Mouse (Mus musculus): ENCODE data around the gene Abcg4.
A peak's percentile ranks its signal among the peaks of the same experiment; 100 is the strongest.

The Abcg4 gene

DNA sequence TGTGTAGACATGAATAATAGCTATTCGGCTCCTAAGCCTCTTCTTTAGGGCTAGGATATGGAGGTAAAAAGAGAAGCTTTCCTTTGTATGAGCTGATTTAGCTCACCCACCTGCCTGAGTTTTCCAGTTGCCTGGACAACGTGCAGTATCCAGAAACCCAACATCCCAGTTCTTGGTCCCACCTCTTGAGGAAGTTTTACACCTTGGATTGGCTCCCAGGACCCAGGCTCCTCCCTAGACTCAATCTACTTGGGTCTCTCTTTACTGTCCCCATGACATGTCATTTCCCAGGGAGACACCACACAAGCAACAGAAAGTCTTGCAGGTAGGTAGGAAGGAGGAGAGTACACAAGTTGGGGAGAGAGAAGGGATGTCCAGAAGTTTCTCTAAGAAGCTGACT is 48.0 kb downstream of the Abcg4 start, which contains the start of gene Ccdc153:
TSS of gene Ccdc153 (plus strand) at position 278 of the 400 bp plus-strand sequence.
- no peak for DNase-seq (ENCODE audit: low read depth, low spot score)

DNA sequence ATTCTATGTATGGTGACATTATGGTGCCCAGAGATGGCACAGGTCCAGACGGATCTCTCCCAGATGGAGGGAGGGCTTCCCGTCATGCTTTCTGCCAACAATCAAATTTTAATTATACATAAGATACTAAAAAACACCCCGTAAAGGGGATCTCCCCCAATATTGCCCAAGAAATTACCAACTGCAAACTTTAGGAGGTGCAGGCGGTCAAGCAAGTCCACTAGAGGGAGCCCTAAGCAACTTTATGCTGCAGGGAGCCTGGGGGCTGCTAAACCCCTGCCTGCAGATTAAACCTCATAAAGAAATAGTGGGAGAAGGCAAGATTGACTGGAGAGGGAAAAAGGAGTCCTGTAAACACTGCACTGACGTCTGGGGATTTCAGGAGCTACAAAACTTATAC is 49.0 kb downstream of the Abcg4 start:
- DNase-seq (ENCODE audit: low read depth, low spot score): no peak

DNA sequence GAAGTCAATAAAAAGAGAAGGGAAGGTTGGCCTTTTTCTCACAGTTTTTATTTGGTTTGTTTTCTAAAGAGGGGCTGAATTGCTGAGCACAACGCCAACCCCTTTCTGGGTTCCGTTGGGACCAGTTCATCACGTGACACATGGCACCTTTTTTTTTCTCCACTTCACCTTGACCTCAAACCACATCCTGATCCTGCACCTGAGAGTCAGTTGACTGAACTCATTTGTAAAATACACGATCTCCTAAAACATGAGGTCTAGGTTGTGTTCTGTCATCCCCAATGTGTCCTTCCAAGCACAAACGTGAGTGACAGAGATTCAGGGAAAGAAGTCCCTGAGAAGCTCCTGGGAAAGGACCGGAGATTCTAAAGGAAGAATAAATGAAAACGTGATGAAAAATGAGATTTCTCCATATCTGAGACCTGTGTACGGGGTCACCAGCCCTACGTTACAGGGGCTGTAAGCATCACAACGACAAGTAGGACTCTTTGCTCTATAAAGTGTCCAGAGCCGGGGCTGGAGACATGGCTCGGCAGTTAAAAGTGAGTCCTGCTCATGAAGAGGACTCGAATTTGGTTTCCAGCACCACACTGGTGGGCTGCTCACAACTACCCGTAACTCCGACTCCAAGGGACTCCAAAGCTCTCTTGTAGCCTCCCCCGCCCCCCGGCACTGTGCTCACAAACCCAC is 49.8 kb downstream of the Abcg4 start:
- DNase-seq (ENCODE audit: low read depth, low spot score): no peak

DNA sequence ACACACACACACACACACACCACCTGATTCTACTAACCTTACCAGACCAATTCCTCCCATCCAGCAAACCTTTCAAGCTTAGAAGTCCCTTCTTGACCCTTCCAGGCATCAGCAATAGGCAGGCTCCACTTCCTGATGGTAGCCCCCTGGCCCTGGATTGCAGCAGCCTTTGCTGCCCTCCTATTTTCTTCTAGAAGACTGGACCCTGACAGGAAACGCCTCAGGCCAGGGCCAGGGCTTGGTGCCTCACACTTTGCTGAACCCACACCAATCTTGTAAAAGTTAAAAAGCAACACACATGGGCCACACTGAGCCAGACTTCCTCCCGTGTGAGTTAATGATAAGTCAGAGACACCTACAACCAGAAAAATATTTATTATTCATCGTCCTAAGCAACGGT is 51.3 kb downstream of the Abcg4 start:
- no peak for DNase-seq (ENCODE audit: low read depth, low spot score)

DNA sequence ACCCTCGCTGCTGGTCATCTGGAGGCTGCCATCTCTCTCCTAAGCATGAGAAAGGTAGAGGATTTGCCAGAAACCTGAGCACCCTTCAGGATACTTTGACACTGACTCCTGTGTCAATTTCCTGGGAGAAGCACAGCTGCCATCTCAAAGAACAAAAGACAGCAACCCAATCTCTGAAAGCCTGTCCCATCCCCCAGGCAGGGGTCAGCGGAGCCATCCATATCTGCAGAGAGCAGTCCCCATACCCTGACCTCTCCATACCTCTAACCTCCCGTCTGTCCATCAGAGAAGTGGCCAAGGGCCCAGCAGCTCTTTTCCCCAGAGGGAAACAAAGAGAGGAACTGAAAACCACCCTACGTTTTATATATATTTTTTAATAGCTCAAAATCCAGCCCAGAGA is 51.8 kb downstream of the Abcg4 start:
- no peak for DNase-seq (ENCODE audit: low read depth, low spot score)

DNA sequence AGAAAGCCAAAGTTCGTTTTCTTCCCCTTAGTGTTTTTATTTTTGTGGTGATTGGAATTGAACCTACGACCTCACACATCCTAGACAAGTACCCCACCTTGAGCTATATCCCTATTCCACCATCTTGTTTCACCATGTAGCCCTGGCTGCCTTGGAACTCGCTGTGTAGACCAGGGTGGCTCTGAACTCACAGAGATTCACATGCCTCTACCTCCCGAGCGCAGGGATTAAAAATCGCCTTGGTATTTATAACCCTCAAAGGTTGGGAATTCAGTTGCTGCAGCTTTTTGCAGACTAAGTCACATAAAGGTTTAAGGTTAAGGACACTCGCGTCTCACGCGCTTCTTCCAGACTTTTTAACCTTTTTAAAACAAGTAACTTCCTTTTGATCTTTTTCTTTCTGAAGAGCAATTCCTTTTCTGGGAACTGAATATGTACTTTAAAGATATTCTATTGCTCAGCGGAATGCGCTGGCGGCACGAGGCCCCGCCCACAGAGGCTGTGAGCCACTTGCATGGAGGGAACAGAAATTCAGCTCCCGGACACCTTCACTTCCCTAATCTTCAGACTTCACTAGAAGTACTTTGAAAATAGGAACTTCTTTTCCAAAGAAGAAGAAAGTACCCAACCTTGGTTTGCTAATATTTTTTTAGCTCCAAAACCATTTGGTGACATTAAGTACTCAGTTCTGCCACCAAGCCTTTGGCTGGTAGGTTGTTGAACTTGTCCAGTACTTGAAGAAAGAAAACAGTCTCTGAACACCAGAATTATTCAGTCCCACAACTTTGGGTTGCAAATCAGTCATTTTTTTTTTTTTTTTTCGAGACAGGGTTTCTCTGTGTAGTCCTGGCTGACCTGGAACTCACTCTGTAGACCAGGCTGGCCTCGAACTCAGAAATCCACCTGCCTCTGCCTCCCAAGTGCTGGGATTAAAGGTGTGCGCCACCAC is 53.7 kb downstream of the Abcg4 start:
- no peak for DNase-seq (ENCODE audit: low read depth, low spot score)

DNA sequence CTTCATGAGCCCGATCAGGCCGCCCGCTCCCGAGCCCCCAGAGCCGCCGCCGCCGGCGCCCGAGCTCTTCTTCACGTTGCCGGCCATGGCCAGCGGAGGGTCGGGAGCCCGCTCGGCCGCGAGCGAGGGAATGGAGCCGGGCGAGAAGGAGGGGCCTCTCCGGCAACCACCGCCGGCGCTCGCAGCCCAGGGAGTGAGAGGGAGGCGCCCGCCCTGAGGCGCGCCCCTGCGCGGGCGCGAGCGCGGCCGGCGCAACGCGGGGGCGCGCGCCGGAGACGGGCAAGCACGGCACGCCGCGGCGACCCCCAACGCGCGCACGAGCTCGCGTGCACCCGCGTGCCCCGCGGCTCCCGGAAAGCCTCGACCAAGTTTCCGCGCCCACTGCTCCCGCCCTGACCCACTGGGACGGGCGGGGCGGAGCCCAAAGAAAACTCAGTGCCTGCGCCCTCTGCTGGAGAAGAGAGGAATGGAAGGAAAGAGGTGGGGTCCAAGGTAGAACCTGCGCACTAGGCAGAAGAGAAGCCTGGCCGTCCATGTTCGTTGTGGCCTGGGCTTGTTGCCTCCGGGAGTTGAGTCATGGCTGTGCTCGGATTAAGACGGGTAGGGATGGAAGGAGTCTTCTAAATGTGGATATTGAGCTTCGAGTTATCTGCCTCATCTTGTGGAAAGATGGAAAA is 54.5 kb downstream of the Abcg4 start, which contains the start of gene Cbl:
TSS of gene Cbl (minus strand) at position 248 of the 677 bp plus-strand sequence.
- peak; percentile 94 for DNase-seq (ENCODE audit: low read depth, low spot score)

DNA sequence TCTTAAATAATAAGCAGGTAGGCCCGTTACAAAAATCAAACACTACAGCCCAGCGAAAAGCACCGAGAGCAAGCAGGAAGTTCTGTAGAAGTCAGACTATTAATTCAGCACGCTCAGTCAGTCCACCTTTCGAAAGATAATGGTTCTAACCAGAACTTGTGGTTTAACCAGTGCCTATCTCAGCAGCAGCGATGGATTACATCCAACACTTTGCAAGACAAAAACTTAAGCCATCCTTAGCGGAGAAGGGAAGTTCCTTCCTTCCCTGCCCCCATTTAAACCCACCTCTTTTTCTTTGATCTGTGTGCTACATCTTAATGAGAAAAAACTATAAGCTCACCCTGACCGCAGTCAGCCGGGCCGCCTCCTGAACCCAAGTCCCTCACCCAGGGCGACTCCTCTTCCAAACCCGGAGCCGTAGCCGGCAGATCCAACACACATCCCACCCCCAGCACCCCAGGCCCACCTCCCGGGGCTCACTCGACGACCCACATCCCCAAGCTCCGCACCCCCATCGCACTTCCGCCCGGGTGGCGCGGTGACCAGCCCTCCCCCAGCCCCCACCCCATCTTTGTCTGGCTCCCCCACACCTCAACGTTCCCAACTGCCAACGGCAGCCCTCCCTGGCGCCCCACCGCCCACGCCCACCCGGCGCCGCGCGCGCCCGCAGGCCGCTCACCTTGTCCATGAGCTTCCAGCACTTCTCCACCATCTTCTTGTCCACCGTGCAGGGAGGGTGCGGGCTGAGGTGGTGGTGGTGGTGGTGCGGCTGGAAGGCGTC is 55.2 kb downstream of the Abcg4 start:
- peak; percentile 46 for DNase-seq (ENCODE audit: low read depth, low spot score)

DNA sequence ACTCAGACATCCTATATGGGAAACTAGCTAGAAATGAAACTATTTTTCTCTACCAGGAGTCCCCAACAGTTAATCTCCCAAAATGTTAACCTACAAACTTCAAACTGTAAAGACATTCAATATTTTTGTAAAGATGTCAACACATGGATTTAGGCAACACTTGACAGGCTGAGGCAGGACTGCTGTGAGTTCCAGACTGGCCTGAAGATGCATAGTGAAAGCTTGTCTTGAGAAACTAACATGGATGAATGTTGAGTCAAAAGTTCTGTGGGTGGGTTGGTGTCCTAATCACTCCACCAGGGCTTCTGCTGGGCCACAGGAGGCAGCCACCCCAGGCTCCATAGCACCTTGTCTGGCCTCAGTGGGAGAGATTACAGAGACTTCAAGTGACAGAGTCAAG is 56.8 kb downstream of the Abcg4 start:
- no peak for DNase-seq (ENCODE audit: low read depth, low spot score)

DNA sequence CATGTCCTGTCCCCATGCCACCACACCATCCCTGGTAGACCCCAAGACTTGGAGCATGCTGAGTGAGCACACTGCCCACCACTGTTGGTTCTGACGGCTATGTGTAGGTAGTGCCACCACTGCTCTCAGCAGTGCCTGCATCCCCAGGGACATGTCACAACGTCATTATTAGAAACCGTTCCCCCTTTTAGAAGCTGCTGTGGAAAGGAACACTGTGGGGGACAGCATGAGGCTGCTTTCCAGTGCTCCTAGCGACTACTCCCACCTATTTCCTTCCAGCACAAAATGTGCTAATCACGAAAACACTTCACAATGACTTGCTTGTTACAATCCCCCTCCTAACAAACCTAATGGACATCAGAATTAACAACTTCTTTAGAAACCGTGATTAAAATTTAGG is 62.4 kb downstream of the Abcg4 start:
- DNase-seq (ENCODE audit: low read depth, low spot score): no peak
